Mouse (Mus musculus): ENCODE measurements around the gene Nptn. TPM values are rescaled to one million over a fixed set of nuclear protein-coding genes. Genes with fewer than 3 reads are reported as not detected.

Gene Nptn
- 250 and 294 TPM in 2 replicates for polyA plus RNA-seq (2021; fragmentation: Nextera tagmentation)
- long read RNA-seq, experiment 1, transcript Nptn-201 (8 exons, 2,024 nt) = major isoform, 12 of 48 reads
- long read RNA-seq, experiment 1, partial matches to known transcripts = 16 of 48 reads
- long read RNA-seq, experiment 1, other reads (novel, unspliced or antisense) = 16 of 48 reads
- long read RNA-seq, experiment 2, transcript Nptn-201 (8 exons, 2,024 nt) = major isoform, 53 of 87 reads
- long read RNA-seq, experiment 2, partial matches to known transcripts = 11 of 87 reads
- long read RNA-seq, experiment 2, other reads (novel, unspliced or antisense) = 21 of 87 reads

DNA sequence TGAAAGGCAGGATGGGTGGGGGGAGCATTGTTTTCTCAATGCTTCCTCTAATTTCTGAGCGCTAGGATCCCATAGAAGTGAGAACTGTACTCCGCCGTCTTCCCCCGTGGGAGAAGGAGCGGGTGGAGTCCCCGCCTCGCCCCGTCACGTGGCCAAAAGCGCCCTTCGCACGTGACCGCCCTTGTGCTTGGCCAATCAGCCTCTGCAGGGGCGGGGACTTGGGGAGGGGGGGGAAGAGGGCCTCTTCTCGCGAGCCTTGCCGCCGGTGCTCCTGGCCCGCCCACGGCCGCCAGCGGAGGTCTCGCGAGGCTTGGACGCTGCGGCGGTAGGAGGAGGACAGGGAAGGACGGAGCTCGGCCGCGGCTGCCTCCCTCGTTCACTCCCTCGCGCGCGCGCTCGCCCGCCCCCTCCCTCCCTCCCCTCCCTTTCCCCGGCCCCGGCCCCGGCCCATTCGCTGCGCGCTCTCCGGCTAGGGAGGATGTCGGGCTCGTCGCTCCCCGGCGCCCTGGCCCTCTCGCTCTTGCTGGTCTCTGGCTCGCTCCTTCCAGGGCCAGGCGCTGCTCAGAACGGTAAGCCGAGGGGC is at the start of gene Nptn:
Nptn (plus strand) TSS at position 283 of the 583 bp plus-strand sequence.

GRCm38 (mm10) chr9:58554908-58555684 is 26.9 kb upstream of the Nptn start, which contains the start of gene Cd276:
Gene Cd276 (minus strand): TSS chr9:58555437.

Other genes starting within 250 kb of the Nptn start
- not detected in 2 replicates for gene Tbc1d21, start 211.8 kb upstream of the Nptn start, polyA plus RNA-seq (2021; fragmentation: Nextera tagmentation)
- 2.9 and 3.1 TPM in 2 replicates for gene Insyn1, start 93.6 kb upstream of the Nptn start, polyA plus RNA-seq (2021; fragmentation: Nextera tagmentation)
- 5.5 and 5.9 TPM in 2 replicates for gene Cd276, start 26.8 kb upstream of the Nptn start, polyA plus RNA-seq (2021; fragmentation: Nextera tagmentation)
- 0.33 and 0.43 TPM in 2 replicates for gene Rec114, start 161.7 kb downstream of the Nptn start, polyA plus RNA-seq (2021; fragmentation: Nextera tagmentation)
- gene Hcn4, start 241.2 kb downstream of the Nptn start, polyA plus RNA-seq (2021; fragmentation: Nextera tagmentation) = 0.16 and 0.21 TPM in 2 replicates